Mouse (Mus musculus) heart, embryonic 16.5 days (tissue): ENCODE data around the gene Cacng2. TPM values are rescaled to one million over a fixed set of nuclear protein-coding genes. Genes with fewer than 3 reads are reported as not detected.

ENCODE experiments used
- ATAC-seq: fragments of 200-750 bp; cut with Nextera tagmentation; replicated peaks from 2 replicates; pipeline ENCODE4 v1.8.0; 2017; ENCODE audit warnings: moderate number of reproducible peaks; ENCODE audit not compliant: insufficient read depth, low FRiP score; ENCODE audit errors: extremely low read depth
- H3K27ac ChIP-seq: fragments of 300-500 bp; sonication (generic); 2 replicates; pipeline ENCODE4 v1.5.1; 2014; ENCODE audit warnings: mild to moderate bottlenecking, low read length, control low read depth, moderate library complexity
- H3K27me3 ChIP-seq: fragments of 300-500 bp; sonication (generic); 2 replicates; pipeline ENCODE4 v1.6.1; 2014; ENCODE audit warnings: low read length, mixed read lengths; ENCODE audit not compliant: control insufficient read depth, insufficient read depth
- H3K36me3 ChIP-seq: fragments of 300-500 bp; sonication (generic); 2 replicates; pipeline ENCODE4 v1.6.1; 2014; ENCODE audit not compliant: control insufficient read depth, insufficient read depth
- H3K4me1 ChIP-seq: fragments of 300-500 bp; sonication (generic); 2 replicates; pipeline ENCODE4 v1.6.1; 2014; ENCODE audit warnings: low read length, mixed read lengths; ENCODE audit not compliant: control insufficient read depth, insufficient read depth
- H3K4me2 ChIP-seq: fragments of 300-500 bp; sonication (generic); 2 replicates; pipeline ENCODE4 v1.6.1; 2014; ENCODE audit warnings: low read depth, mild to moderate bottlenecking, control low read depth, low read length
- H3K4me3 ChIP-seq: fragments of 300-500 bp; sonication (generic); 2 replicates; pipeline ENCODE4 v1.5.1; 2014; ENCODE audit warnings: mild to moderate bottlenecking, control low read depth, low read length
- H3K9ac ChIP-seq: fragments of 300-500 bp; sonication (generic); 2 replicates; pipeline ENCODE4 v1.6.1; 2014; ENCODE audit warnings: low read length, control low read depth
- H3K9me3 ChIP-seq: fragments of 300-500 bp; sonication (generic); replicated peaks from 2 replicates; pipeline ENCODE4 v1.6.1; 2016; ENCODE audit warnings: low read length; ENCODE audit not compliant: control insufficient read depth
- WGBS: fragments of 180-500 bp; shearing (Covaris S2); extraction: QIAGEN DNeasy Blood & Tissue Kit; methylation state at CpG from one replicate; pipeline ENCODE4 v1.1.7; 2014; 5-methylcytosine and 5-hydroxymethylcytosine counted together
- polyA plus RNA-seq: library from polyadenylated mRNA; unstranded; fragments of >200 nt; fragmentation: Nextera tagmentation; extraction: Ambion mirVana; gene quantifications from 2 replicates; pipeline ENCODE4 v1.2.1, GENCODE M21; 2015

The Cacng2 gene
- polyA plus RNA-seq, 1 experiment from 2014 or later, result not detected

- Histone ChIP-seq H3K27ac (no peak overlapping the region), H3K9me3 (no peaks in the 10 kb centered on the region), H3K36me3 (no peaks in the 10 kb centered on the region), H3K4me3 (no peak overlapping the region), H3K4me1 (no peaks in the 10 kb centered on the region), H3K4me2 (no peak overlapping the region), H3K27me3 (no peaks in the 10 kb centered on the region), H3K9ac (no peak overlapping the region)
- 67% methylated on average over 2 of the region's 2 CpGs for WGBS
- ATAC-seq, result no peak
Measured at GRCm38 (mm10) chr15:78049933-78050332, 69.9 kb downstream of the Cacng2 start.

- no peak for ATAC-seq
- Histone ChIP-seq H3K9me3 (no peaks in the 10 kb centered on the region), H3K4me3 (no peak overlapping the region), H3K9ac (no peak overlapping the region), H3K4me2 (no peak overlapping the region), H3K27ac (no peak overlapping the region), H3K36me3 (no peaks in the 10 kb centered on the region), H3K4me1 (no peaks in the 10 kb centered on the region), H3K27me3 (no peaks in the 10 kb centered on the region)
- 62% methylated on average over 7 of the region's 7 CpGs for WGBS
Measured at GRCm38 (mm10) chr15:78045842-78046241, 74.0 kb downstream of the Cacng2 start.

GRCm38 (mm10) chr15:78045314-78045713 is 74.5 kb downstream of the Cacng2 start:
- Histone ChIP-seq H3K36me3 (no peaks in the 10 kb centered on the region), H3K4me3 (no peak overlapping the region), H3K9ac (no peak overlapping the region), H3K4me2 (no peak overlapping the region), H3K27me3 (no peaks in the 10 kb centered on the region), H3K9me3 (no peaks in the 10 kb centered on the region), H3K4me1 (no peaks in the 10 kb centered on the region), H3K27ac (no peak overlapping the region)
- WGBS, result 68% methylated on average over 7 of the region's 7 CpGs
- ATAC-seq, result no peak

GRCm38 (mm10) chr15:78044826-78045225 is 75.0 kb downstream of the Cacng2 start:
- Histone ChIP-seq H3K27ac (no peak overlapping the region), H3K36me3 (no peaks in the 10 kb centered on the region), H3K9ac (no peak overlapping the region), H3K27me3 (no peaks in the 10 kb centered on the region), H3K4me2 (no peak overlapping the region), H3K4me3 (no peak overlapping the region), H3K9me3 (no peaks in the 10 kb centered on the region), H3K4me1 (no peaks in the 10 kb centered on the region)
- ATAC-seq, result no peak
- 70% methylated on average over 6 of the region's 6 CpGs for WGBS

GRCm38 (mm10) chr15:78042706-78043105 is 77.1 kb downstream of the Cacng2 start:
- Histone ChIP-seq H3K9ac (no peak overlapping the region), H3K4me2 (no peak overlapping the region), H3K27me3 (no peaks in the 10 kb centered on the region), H3K36me3 (no peaks in the 10 kb centered on the region), H3K4me1 (no peaks in the 10 kb centered on the region), H3K4me3 (no peak overlapping the region), H3K27ac (no peak overlapping the region), H3K9me3 (no peaks in the 10 kb centered on the region)
- ATAC-seq, result no peak
- WGBS, result 76% methylated on average over 8 of the region's 8 CpGs

- 73% methylated on average over 10 of the region's 10 CpGs for WGBS
- no peak for ATAC-seq
- no peak overlapping the region for H3K4me2 ChIP-seq
- no peak overlapping the region for H3K4me3 ChIP-seq
- no peaks in the 10 kb centered on the region for H3K9me3 ChIP-seq
- H3K36me3 ChIP-seq, result no peaks in the 10 kb centered on the region
- H3K4me1 ChIP-seq, result no peaks in the 10 kb centered on the region
- no peak overlapping the region for H3K27ac ChIP-seq
- no peak overlapping the region for H3K9ac ChIP-seq
- H3K27me3 ChIP-seq, result no peaks in the 10 kb centered on the region
Measured at GRCm38 (mm10) chr15:78037626-78038025, 82.2 kb downstream of the Cacng2 start.

GRCm38 (mm10) chr15:78036586-78036985 is 83.2 kb downstream of the Cacng2 start:
- 64% methylated on average over 2 of the region's 2 CpGs for WGBS
- Histone ChIP-seq H3K27me3 (no peaks in the 10 kb centered on the region), H3K9me3 (no peaks in the 10 kb centered on the region), H3K4me3 (no peak overlapping the region), H3K9ac (no peak overlapping the region), H3K27ac (no peak overlapping the region), H3K4me2 (no peak overlapping the region), H3K36me3 (no peaks in the 10 kb centered on the region), H3K4me1 (no peaks in the 10 kb centered on the region)
- ATAC-seq, result no peak

GRCm38 (mm10) chr15:78029938-78030337 is 89.9 kb downstream of the Cacng2 start:
- no peak overlapping the region for H3K9ac ChIP-seq
- H3K27me3 ChIP-seq, result no peaks in the 10 kb centered on the region
- no peak overlapping the region for H3K4me2 ChIP-seq
- H3K36me3 ChIP-seq, result no peaks in the 10 kb centered on the region
- H3K4me1 ChIP-seq, result no peaks in the 10 kb centered on the region
- no peak overlapping the region for H3K4me3 ChIP-seq
- H3K27ac ChIP-seq, result no peak overlapping the region
- no peak for ATAC-seq
- WGBS, result 56% methylated on average over 8 of the region's 8 CpGs
- no peaks in the 10 kb centered on the region for H3K9me3 ChIP-seq

GRCm38 (mm10) chr15:78026521-78026920 is 93.3 kb downstream of the Cacng2 start:
- no peaks in the 10 kb centered on the region for H3K9me3 ChIP-seq
- ATAC-seq, result no peak
- no peak overlapping the region for H3K9ac ChIP-seq
- no peak overlapping the region for H3K4me2 ChIP-seq
- H3K27me3 ChIP-seq, result no peaks in the 10 kb centered on the region
- WGBS, result 78% methylated on average over 6 of the region's 6 CpGs
- H3K36me3 ChIP-seq, result no peaks in the 10 kb centered on the region
- H3K27ac ChIP-seq, result no peak overlapping the region
- H3K4me1 ChIP-seq, result no peaks in the 10 kb centered on the region
- H3K4me3 ChIP-seq, result no peak overlapping the region

- Histone ChIP-seq H3K27ac (no peak overlapping the region), H3K9me3 (no peaks in the 10 kb centered on the region), H3K4me2 (no peak overlapping the region), H3K36me3 (no peaks in the 10 kb centered on the region), H3K9ac (no peak overlapping the region), H3K4me1 (no peaks in the 10 kb centered on the region), H3K4me3 (no peak overlapping the region), H3K27me3 (no peaks in the 10 kb centered on the region)
- 68% methylated on average over 4 of the region's 4 CpGs for WGBS
- no peak for ATAC-seq
Measured at GRCm38 (mm10) chr15:78024211-78024610, 95.6 kb downstream of the Cacng2 start.
